Mouse (Mus musculus): ENCODE data around the gene Tspear.

Gene Tspear

GRCm38 (mm10) chr10:77878985-77879384 lies 192.6 kb downstream of the Tspear start:
- no peak for DNase-seq (ENCODE audit: low spot score)

- no peak for DNase-seq (ENCODE audit: low spot score)
Measured at GRCm38 (mm10) chr10:77880305-77880704, 193.9 kb downstream of the Tspear start.

- DNase-seq (ENCODE audit: low spot score) = no peak
Measured at GRCm38 (mm10) chr10:77882553-77882952, 196.2 kb downstream of the Tspear start.

- no peak for DNase-seq (ENCODE audit: low spot score)
Measured at GRCm38 (mm10) chr10:77886007-77886747, 199.8 kb downstream of the Tspear start.

- no peak for DNase-seq (ENCODE audit: low spot score)
Measured at GRCm38 (mm10) chr10:77890987-77891565, 204.7 kb downstream of the Tspear start.

GRCm38 (mm10) chr10:77895562-77895961 lies 209.2 kb downstream of the Tspear start:
- no peak for DNase-seq (ENCODE audit: low spot score)

- no peak for DNase-seq (ENCODE audit: low spot score)
Measured at GRCm38 (mm10) chr10:77900126-77900525, 213.8 kb downstream of the Tspear start.

- no peak for DNase-seq (ENCODE audit: low spot score)
Measured at GRCm38 (mm10) chr10:77900903-77901818, 214.8 kb downstream of the Tspear start.

GRCm38 (mm10) chr10:77901871-77902210 lies 215.5 kb downstream of the Tspear start:
- DNase-seq (ENCODE audit: low spot score) = no peak

GRCm38 (mm10) chr10:77902211-77902893 lies 216.0 kb downstream of the Tspear start, which contains the start of gene Lrrc3:
Gene Lrrc3 (minus strand): TSS chr10:77902536.
- no peak for DNase-seq (ENCODE audit: low spot score)

GRCm38 (mm10) chr10:77902894-77903715 lies 216.7 kb downstream of the Tspear start:
- DNase-seq (ENCODE audit: low spot score) = peak; percentile 64

GRCm38 (mm10) chr10:77912605-77913004 lies 226.2 kb downstream of the Tspear start:
- no peak for DNase-seq (ENCODE audit: low spot score)

GRCm38 (mm10) chr10:77913292-77913691 lies 226.9 kb downstream of the Tspear start:
- DNase-seq (ENCODE audit: low spot score) = no peak

GRCm38 (mm10) chr10:77916636-77917335 lies 230.4 kb downstream of the Tspear start:
- no peak for DNase-seq (ENCODE audit: low spot score)

- DNase-seq (ENCODE audit: low spot score) = no peak
Measured at GRCm38 (mm10) chr10:77921009-77921408, 234.6 kb downstream of the Tspear start.

GRCm38 (mm10) chr10:77922681-77923080 lies 236.3 kb downstream of the Tspear start:
- no peak for DNase-seq (ENCODE audit: low spot score)

- no peak for DNase-seq (ENCODE audit: low spot score)
Measured at GRCm38 (mm10) chr10:77926140-77926539, 239.8 kb downstream of the Tspear start.

GRCm38 (mm10) chr10:77927375-77927774 lies 241.0 kb downstream of the Tspear start:
- DNase-seq (ENCODE audit: low spot score) = no peak
